Mouse (Mus musculus): Measurements from ENCODE around the gene Ank3. TPM values are rescaled to one million over a fixed set of nuclear protein-coding genes. Genes with fewer than 3 reads are reported as not detected.
A peak's percentile ranks its signal among the peaks of the same experiment; 100 is the strongest.

The Ank3 gene
- polyA plus RNA-seq, 1 experiment from 2014 or later = 8.3 TPM

GRCm38 (mm10) chr10:69883935-69884680 lies 485.5 kb downstream of the Ank3 start:
- Histone ChIP-seq H3K36me3 (replicated peaks) (no peaks in the 10 kb centered on the region), H3K4me1 (replicated peaks) (peaks cover 11% of the 10 kb centered on the region), H3K4me3 (replicated peaks) (no peak overlapping the region), H3K27ac (replicated peaks) (no peak overlapping the region), H3K9ac (no peak overlapping the region), H3K4me2 (no peak overlapping the region), H3K27me3 (no peaks in the 10 kb centered on the region), H3K9me3 (replicated peaks) (no peaks in the 10 kb centered on the region)
- peak; percentile 74 for ATAC-seq (ENCODE audit: insufficient read depth)
- 54% methylated on average over 4 of the region's 4 CpGs for WGBS (ENCODE audit: insufficient replicate concordance)

- Histone ChIP-seq H3K4me2 (peak overlapping the region; percentile 57), H3K36me3 (replicated peaks) (no peaks in the 10 kb centered on the region), H3K27me3 (no peaks in the 10 kb centered on the region), H3K4me1 (replicated peaks) (peaks cover 16% of the 10 kb centered on the region), H3K9ac (no peak overlapping the region; the same call in 1 of the 2 replicates), H3K27ac (replicated peaks) (peak overlapping the region; percentile 55), H3K4me3 (replicated peaks) (peak overlapping the region; percentile 27; the same call in 1 of the 2 replicates), H3K9me3 (replicated peaks) (no peaks in the 10 kb centered on the region)
- 12% methylated on average over 4 of the region's 4 CpGs for WGBS (ENCODE audit: insufficient replicate concordance)
- ATAC-seq (ENCODE audit: insufficient read depth) = peak; percentile 61
Measured at GRCm38 (mm10) chr10:69888399-69888798, 489.8 kb downstream of the Ank3 start.

- no peak overlapping the region for H3K9ac ChIP-seq
- ATAC-seq (ENCODE audit: insufficient read depth) = no peak
- no peak overlapping the region for H3K4me2 ChIP-seq
- H3K27me3 ChIP-seq = no peaks in the 10 kb centered on the region
- 16% methylated on average over 6 of the region's 6 CpGs for WGBS (ENCODE audit: insufficient replicate concordance)
- no peak overlapping the region for H3K4me3 ChIP-seq (replicated peaks)
- H3K9me3 ChIP-seq (replicated peaks) = no peaks in the 10 kb centered on the region
- H3K36me3 ChIP-seq (replicated peaks) = no peaks in the 10 kb centered on the region
- peaks cover 17% of the 10 kb centered on the region for H3K4me1 ChIP-seq (replicated peaks)
- H3K27ac ChIP-seq (replicated peaks) = no peak overlapping the region
Measured at GRCm38 (mm10) chr10:69889779-69890178, 491.2 kb downstream of the Ank3 start.

GRCm38 (mm10) chr10:69890389-69890985 lies 491.9 kb downstream of the Ank3 start:
- Histone ChIP-seq H3K4me1 (replicated peaks) (peaks cover 17% of the 10 kb centered on the region), H3K27me3 (no peaks in the 10 kb centered on the region), H3K9me3 (replicated peaks) (no peaks in the 10 kb centered on the region), H3K4me3 (replicated peaks) (no peak overlapping the region), H3K9ac (no peak overlapping the region), H3K4me2 (no peak overlapping the region), H3K36me3 (replicated peaks) (no peaks in the 10 kb centered on the region), H3K27ac (replicated peaks) (no peak overlapping the region)
- no peak for ATAC-seq (ENCODE audit: insufficient read depth)
- WGBS (ENCODE audit: insufficient replicate concordance) = 58% methylated on average over 11 of the region's 11 CpGs

GRCm38 (mm10) chr10:69892162-69892561 lies 493.6 kb downstream of the Ank3 start:
- Histone ChIP-seq H3K27ac (replicated peaks) (no peak overlapping the region), H3K9ac (no peak overlapping the region), H3K4me2 (no peak overlapping the region), H3K9me3 (replicated peaks) (no peaks in the 10 kb centered on the region), H3K27me3 (no peaks in the 10 kb centered on the region), H3K4me3 (replicated peaks) (no peak overlapping the region), H3K36me3 (replicated peaks) (no peaks in the 10 kb centered on the region), H3K4me1 (replicated peaks) (peaks cover 17% of the 10 kb centered on the region)
- WGBS (ENCODE audit: insufficient replicate concordance) = 83% methylated on average over 18 of the region's 18 CpGs
- no peak for ATAC-seq (ENCODE audit: insufficient read depth)

GRCm38 (mm10) chr10:69895606-69896005 lies 497.0 kb downstream of the Ank3 start:
- 61% methylated on average over 9 of the region's 9 CpGs for WGBS (ENCODE audit: insufficient replicate concordance)
- H3K27me3 ChIP-seq = peaks cover 4% of the 10 kb centered on the region; the same call in 1 of the 2 replicates
- no peaks in the 10 kb centered on the region for H3K36me3 ChIP-seq (replicated peaks)
- H3K4me2 ChIP-seq = no peak overlapping the region
- H3K9me3 ChIP-seq (replicated peaks) = no peaks in the 10 kb centered on the region
- H3K27ac ChIP-seq (replicated peaks) = no peak overlapping the region
- H3K9ac ChIP-seq = no peak overlapping the region
- no peak overlapping the region for H3K4me3 ChIP-seq (replicated peaks)
- peak; percentile 62; the same call in 1 of the 2 replicates for ATAC-seq (ENCODE audit: insufficient read depth)
- H3K4me1 ChIP-seq (replicated peaks) = peaks cover 5% of the 10 kb centered on the region

GRCm38 (mm10) chr10:69897927-69898326 lies 499.4 kb downstream of the Ank3 start:
- 59% methylated on average over 5 of the region's 5 CpGs for WGBS (ENCODE audit: insufficient replicate concordance)
- Histone ChIP-seq H3K9me3 (replicated peaks) (no peaks in the 10 kb centered on the region), H3K36me3 (replicated peaks) (no peaks in the 10 kb centered on the region), H3K4me1 (replicated peaks) (peaks cover 9% of the 10 kb centered on the region), H3K4me2 (no peak overlapping the region), H3K9ac (no peak overlapping the region), H3K27me3 (peaks cover 4% of the 10 kb centered on the region; the same call in 1 of the 2 replicates), H3K27ac (replicated peaks) (no peak overlapping the region), H3K4me3 (replicated peaks) (no peak overlapping the region)
- ATAC-seq (ENCODE audit: insufficient read depth) = no peak

GRCm38 (mm10) chr10:69898821-69899220 lies 500.2 kb downstream of the Ank3 start:
- no peak overlapping the region for H3K9ac ChIP-seq
- no peaks in the 10 kb centered on the region for H3K36me3 ChIP-seq (replicated peaks)
- H3K27me3 ChIP-seq = peaks cover 4% of the 10 kb centered on the region; the same call in 1 of the 2 replicates
- H3K4me1 ChIP-seq (replicated peaks) = peaks cover 3% of the 10 kb centered on the region; the same call in 1 of the 2 replicates
- no peak overlapping the region for H3K4me2 ChIP-seq
- ATAC-seq (ENCODE audit: insufficient read depth) = no peak
- no peak overlapping the region for H3K4me3 ChIP-seq (replicated peaks)
- H3K27ac ChIP-seq (replicated peaks) = no peak overlapping the region
- no peaks in the 10 kb centered on the region for H3K9me3 ChIP-seq (replicated peaks)
- 80% methylated on average over 8 of the region's 8 CpGs for WGBS (ENCODE audit: insufficient replicate concordance)

GRCm38 (mm10) chr10:69899788-69900187 lies 501.2 kb downstream of the Ank3 start:
- Histone ChIP-seq H3K4me3 (replicated peaks) (no peak overlapping the region), H3K4me2 (no peak overlapping the region), H3K9me3 (replicated peaks) (no peaks in the 10 kb centered on the region), H3K27me3 (peaks cover 4% of the 10 kb centered on the region; the same call in 1 of the 2 replicates), H3K27ac (replicated peaks) (no peak overlapping the region), H3K4me1 (replicated peaks) (peaks cover 12% of the 10 kb centered on the region), H3K36me3 (replicated peaks) (no peaks in the 10 kb centered on the region), H3K9ac (no peak overlapping the region)
- no peak for ATAC-seq (ENCODE audit: insufficient read depth)
- 55% methylated on average over 3 of the region's 3 CpGs for WGBS (ENCODE audit: insufficient replicate concordance)

GRCm38 (mm10) chr10:69902024-69902423 lies 503.5 kb downstream of the Ank3 start:
- H3K27me3 ChIP-seq = peaks cover 4% of the 10 kb centered on the region; the same call in 1 of the 2 replicates
- no peaks in the 10 kb centered on the region for H3K36me3 ChIP-seq (replicated peaks)
- H3K4me2 ChIP-seq = no peak overlapping the region
- 67% methylated on average over 6 of the region's 6 CpGs for WGBS (ENCODE audit: insufficient replicate concordance)
- H3K9ac ChIP-seq = no peak overlapping the region
- no peak overlapping the region for H3K27ac ChIP-seq (replicated peaks)
- peaks cover 19% of the 10 kb centered on the region for H3K4me1 ChIP-seq (replicated peaks)
- no peak overlapping the region for H3K4me3 ChIP-seq (replicated peaks)
- no peak for ATAC-seq (ENCODE audit: insufficient read depth)
- no peaks in the 10 kb centered on the region for H3K9me3 ChIP-seq (replicated peaks)

GRCm38 (mm10) chr10:69904321-69904720 lies 505.7 kb downstream of the Ank3 start:
- H3K4me1 ChIP-seq (replicated peaks) = peaks cover 42% of the 10 kb centered on the region
- ATAC-seq (ENCODE audit: insufficient read depth) = no peak
- H3K36me3 ChIP-seq (replicated peaks) = no peaks in the 10 kb centered on the region
- 0 out of 2 replicates have a peak, but pooled peaks cover 4% of the 10 kb centered on the region for H3K27me3 ChIP-seq
- H3K4me2 ChIP-seq = peak overlapping the region; percentile 27; the same call in 1 of the 2 replicates
- no peak overlapping the region for H3K4me3 ChIP-seq (replicated peaks)
- no peak overlapping the region for H3K9ac ChIP-seq
- no peak overlapping the region for H3K27ac ChIP-seq (replicated peaks)
- no peaks in the 10 kb centered on the region for H3K9me3 ChIP-seq (replicated peaks)
- 21% methylated on average over 10 of the region's 10 CpGs for WGBS (ENCODE audit: insufficient replicate concordance)
